In genomic region chr11:36997668-36998067, GRCm38 (mm10) we compare ENCODE assay signal across 23 mouse cellular contexts.
DNase-seq lines count a peak whose midpoint lies in the region; ATAC-seq lines count a peak whose summit lies in the region.
"Had no signal": no experiment of that assay in that cellular context is flagged by ENCODE, and none has a peak within 500 bp of the region (broad histone marks: within the 10 kb centered on the region; RNA-seq: fewer than 3 reads in every experiment).

No protein-coding gene starts in this region.

- H3K27me3 ChIP-seq in kidney, embryonic 15.5 days = no peaks in the 10 kb centered on the region; the same call in 1 of the 2 replicates
- H3K27me3 ChIP-seq: forebrain, embryonic 13.5 days; hindbrain, embryonic 12.5 days; hindbrain, embryonic 15.5 days; Patski had no signal

- H3K4me2 ChIP-seq in kidney, embryonic 15.5 days = no peak overlapping the region
- H3K4me2 ChIP-seq: forebrain, embryonic 13.5 days; hindbrain, embryonic 12.5 days; hindbrain, embryonic 15.5 days had no signal

- H3K9me3 ChIP-seq in kidney, embryonic 15.5 days (replicated peaks) = no peaks in the 10 kb centered on the region
- H3K9me3 ChIP-seq: forebrain, embryonic 10.5 days; forebrain, embryonic 13.5 days; heart, embryonic 10.5 days; hindbrain, embryonic 12.5 days; hindbrain, embryonic 15.5 days had no signal

- 0 out of 2 replicates have a peak, but pooled peaks cover 8% of the 10 kb centered on the region for H3K4me1 ChIP-seq in kidney, embryonic 15.5 days
- H3K4me1 ChIP-seq: forebrain, embryonic 13.5 days; heart, embryonic 10.5 days; hindbrain, embryonic 12.5 days; hindbrain, embryonic 15.5 days had no signal

- 20% methylated on average over 3 of the region's 3 CpGs for WGBS in kidney, embryonic 15.5 days

- H3K4me3 ChIP-seq in kidney, embryonic 15.5 days (replicated peaks) = no peak overlapping the region
- H3K4me3 ChIP-seq: forebrain, embryonic 10.5 days; forebrain, embryonic 13.5 days; heart, adult 2 months; heart, embryonic 10.5 days; hindbrain, embryonic 12.5 days; hindbrain, embryonic 15.5 days had no signal

- DNase-seq in embryo, embryonic 10 days (ENCODE audit: low spot score) = peak; percentile 9
- DNase-seq in embryo, embryonic 11 days = no peak
- DNase-seq in kidney, adult 11 months = no peak
- peak; percentile 4 for DNase-seq in ES-CJ7 (ENCODE audit: low read depth, low spot score)
- no peak for DNase-seq in right cerebral cortex, adult 2 months (ENCODE audit: low spot score in 2 of 2)
- DNase-seq: adrenal gland, adult 2 months; adrenal gland, postnatal 14 days; cerebellum, adult 11-12 months; cerebellum, adult 8-10 months; cerebellum, postnatal 10 days; cerebellum, postnatal 36 days; gastrocnemius, postnatal 10 days; gastrocnemius, postnatal 36 days; heart, adult 2 months had no signal

- H3K36me3 ChIP-seq in kidney, embryonic 15.5 days = no peaks in the 10 kb centered on the region
- H3K36me3 ChIP-seq: forebrain, embryonic 10.5 days; G1E; heart, embryonic 10.5 days; hindbrain, embryonic 12.5 days; hindbrain, embryonic 15.5 days had no signal

- peak; percentile 89 for ATAC-seq in kidney, embryonic 15.5 days (replicated peaks; ENCODE audit: low FRiP score)
- ATAC-seq: forebrain, embryonic 13.5 days; forebrain, embryonic 16.5 days; Patski had no signal

- H3K9ac ChIP-seq in kidney, embryonic 15.5 days = no peak overlapping the region
- H3K9ac ChIP-seq: forebrain, embryonic 13.5 days; hindbrain, embryonic 12.5 days; hindbrain, embryonic 15.5 days had no signal

- H3K27ac ChIP-seq in kidney, embryonic 15.5 days = no peak overlapping the region
- H3K27ac ChIP-seq: forebrain, embryonic 10.5 days; forebrain, embryonic 13.5 days; heart, adult 2 months; heart, embryonic 10.5 days; hindbrain, embryonic 12.5 days; hindbrain, embryonic 15.5 days had no signal

Comparison
In these comparisons a context has a peak if more than half of its experiments do, and no peak if none do; other contexts are left out.
1. DNase-seq: peak in embryo, embryonic 10 days (single experiment) and ES-CJ7 (single experiment); none in embryo, embryonic 11 days (single experiment), kidney, adult 11 months (single experiment) and right cerebral cortex, adult 2 months (0 of 2).